Comparison of ENCODE assay signal across 11 mouse cellular contexts in the genomic region with DNA sequence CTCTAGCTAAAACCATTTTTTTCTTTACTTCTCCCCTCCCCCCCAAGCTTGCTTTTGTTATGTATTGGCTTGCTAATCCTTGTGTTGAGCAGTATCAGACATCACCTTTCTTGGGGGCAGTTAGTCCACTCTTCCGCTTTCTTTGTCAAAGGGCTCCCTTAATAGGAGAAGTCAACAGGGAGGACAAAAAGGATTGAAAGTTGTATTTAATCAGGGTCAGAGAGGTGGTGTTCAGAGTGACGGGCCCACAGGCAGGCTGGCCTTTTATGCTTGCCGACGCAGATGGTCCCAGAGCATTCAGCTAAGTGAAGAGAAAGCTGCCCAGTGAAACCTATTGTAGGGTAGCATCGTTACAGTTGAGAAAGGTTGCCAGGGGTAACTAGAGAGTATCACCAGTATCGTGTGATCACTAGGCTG.
A peak's percentile ranks its signal among the peaks of the same experiment; 100 is the strongest.
DNase-seq lines count a peak whose midpoint lies in the region; ATAC-seq and TF ChIP-seq lines count a peak whose summit lies in the region.
"Had no signal": no experiment of that assay in that cellular context is flagged by ENCODE, and none has a peak within 500 bp of the region (broad histone marks: within the 10 kb centered on the region; RNA-seq: fewer than 3 reads in every experiment).

No protein-coding gene starts in this region.

- no peak overlapping the region for H3K27ac ChIP-seq in ES-E14 (ENCODE audit: insufficient read depth, low read depth, low read length, poor library complexity, severe bottlenecking)
- H3K27ac ChIP-seq in hindbrain, embryonic 12.5 days: peak overlapping the region; percentile 14; the same call in 1 of the 2 replicates
- H3K27ac ChIP-seq in neural tube, embryonic 12.5 days: no peak overlapping the region

- 13% methylated on average over 6 of the region's 6 CpGs for WGBS in hindbrain, embryonic 12.5 days
- whole genome bisulfite sequencing in neural tube, embryonic 12.5 days: 11% methylated on average over 6 of the region's 6 CpGs

- peak; percentile 20 for DNase-seq in ES-E14 (ENCODE audit: low read depth, low spot score)
- DNase-seq in embryo, embryonic 11 days: peak; percentile 85
- DNase-seq in right cerebral cortex, adult 2 months (ENCODE audit: low spot score in 2 of 2): no peak
- DNase-seq in lung, postnatal 10 days: no peak
- DNase-seq in urinary bladder, postnatal 36 days (ENCODE audit: low spot score in 2 of 2): no peak
- DNase-seq: kidney, adult 8-10 months; lung, adult 18-20 months; right cerebral cortex, postnatal 4 days; thymus, adult 18-20 months had no signal

- H3K36me3 ChIP-seq in ES-E14 (ENCODE audit: control insufficient read depth, insufficient read depth, low read length, poor library complexity, severe bottlenecking): no peaks in the 10 kb centered on the region
- no peaks in the 10 kb centered on the region for H3K36me3 ChIP-seq in hindbrain, embryonic 12.5 days
- no peaks in the 10 kb centered on the region for H3K36me3 ChIP-seq in neural tube, embryonic 12.5 days

- no peaks in the 10 kb centered on the region for H3K9me3 ChIP-seq in ES-E14 (ENCODE audit: control insufficient read depth, insufficient read depth, low read depth, low read length)
- no peaks in the 10 kb centered on the region for H3K9me3 ChIP-seq in hindbrain, embryonic 12.5 days (replicated peaks)
- H3K9me3 ChIP-seq in neural tube, embryonic 12.5 days: no peaks in the 10 kb centered on the region

- in situ Hi-C loops in ES-E14 (cut with MboI; ENCODE audit: low sequenced_read_pairs in 2 of 2, unreplicated experiment in 2 of 2): no loop called here

- H3K9ac ChIP-seq in ES-E14 (ENCODE audit: insufficient read depth, low read depth, low read length, poor library complexity, severe bottlenecking): no peak overlapping the region
- no peak overlapping the region for H3K9ac ChIP-seq in hindbrain, embryonic 12.5 days
- H3K9ac ChIP-seq in neural tube, embryonic 12.5 days: no peak overlapping the region

- H3K4me2 ChIP-seq in hindbrain, embryonic 12.5 days (replicated peaks): no peak overlapping the region
- H3K4me2 ChIP-seq in neural tube, embryonic 12.5 days (replicated peaks): no peak overlapping the region

- peaks cover 17% of the 10 kb centered on the region; the same call in 1 of the 2 replicates for H3K27me3 ChIP-seq in hindbrain, embryonic 12.5 days
- no peaks in the 10 kb centered on the region for H3K27me3 ChIP-seq in neural tube, embryonic 12.5 days (replicated peaks)

- ATAC-seq in hindbrain, embryonic 12.5 days (ENCODE audit: low FRiP score): peak; percentile 95
- ATAC-seq in neural tube, embryonic 12.5 days (ENCODE audit: low FRiP score, low read depth): peak; percentile 89

- H3K4me3 ChIP-seq in ES-E14 (ENCODE audit: insufficient read depth in 1 of 2, low read depth in 1 of 2, low read length in 2 of 2, poor library complexity in 1 of 2, severe bottlenecking in 1 of 2): no peak overlapping the region
- no peak overlapping the region for H3K4me3 ChIP-seq in hindbrain, embryonic 12.5 days
- no peak overlapping the region for H3K4me3 ChIP-seq in neural tube, embryonic 12.5 days

- H3K4me1 ChIP-seq in ES-E14 (ENCODE audit: control insufficient read depth in 2 of 2, insufficient read depth in 2 of 2, low read length in 2 of 2, poor library complexity in 1 of 2): peaks cover 5% of the 10 kb centered on the region in 2 experiments; a peak in 2 of 4 replicates
- peaks cover 5% of the 10 kb centered on the region for H3K4me1 ChIP-seq in hindbrain, embryonic 12.5 days
- peaks cover 5% of the 10 kb centered on the region; the same call in 1 of the 2 replicates for H3K4me1 ChIP-seq in neural tube, embryonic 12.5 days

TF ChIP-seq in ES-E14, 5 proteins besides CTCF, POLR2A, EP300 and RAD21:
- TF ChIP-seq ZC3H11A (IDR thresholded peaks at IDR 0.05; ENCODE audit: borderline replicate concordance, low read depth, low read length) (no peak), ZNF384 (IDR thresholded peaks at IDR 0.05; ENCODE audit: low read depth, low read length) (peak; percentile 79), CHD2 (IDR thresholded peaks at IDR 0.05; ENCODE audit: low read depth, low read length) (peak; percentile 36; the same call in 1 of the 2 replicates)

Comparison
In these comparisons a context has a peak if more than half of its experiments do, and no peak if none do; other contexts are left out.
1. DNase-seq: peak in ES-E14 (single experiment) and embryo, embryonic 11 days (single experiment); none in right cerebral cortex, adult 2 months (0 of 2), lung, postnatal 10 days (single experiment) and urinary bladder, postnatal 36 days (0 of 2).